Mouse (Mus musculus): Measurements from ENCODE around the gene Nudt9. TPM values are rescaled to one million over a fixed set of nuclear protein-coding genes. Genes with fewer than 3 reads are reported as not detected.
"Not testable (repeated sequence)": the region's sequence is repeated elsewhere in the genome, so short reads cannot be mapped to it uniquely, and the experiment has no call there.

The Nudt9 gene
- 17.9 and 22.9 TPM in 2 replicates for total RNA-seq (2015)
- 31.4 and 34.2 TPM in 2 replicates for total RNA-seq (2017)

DNA sequence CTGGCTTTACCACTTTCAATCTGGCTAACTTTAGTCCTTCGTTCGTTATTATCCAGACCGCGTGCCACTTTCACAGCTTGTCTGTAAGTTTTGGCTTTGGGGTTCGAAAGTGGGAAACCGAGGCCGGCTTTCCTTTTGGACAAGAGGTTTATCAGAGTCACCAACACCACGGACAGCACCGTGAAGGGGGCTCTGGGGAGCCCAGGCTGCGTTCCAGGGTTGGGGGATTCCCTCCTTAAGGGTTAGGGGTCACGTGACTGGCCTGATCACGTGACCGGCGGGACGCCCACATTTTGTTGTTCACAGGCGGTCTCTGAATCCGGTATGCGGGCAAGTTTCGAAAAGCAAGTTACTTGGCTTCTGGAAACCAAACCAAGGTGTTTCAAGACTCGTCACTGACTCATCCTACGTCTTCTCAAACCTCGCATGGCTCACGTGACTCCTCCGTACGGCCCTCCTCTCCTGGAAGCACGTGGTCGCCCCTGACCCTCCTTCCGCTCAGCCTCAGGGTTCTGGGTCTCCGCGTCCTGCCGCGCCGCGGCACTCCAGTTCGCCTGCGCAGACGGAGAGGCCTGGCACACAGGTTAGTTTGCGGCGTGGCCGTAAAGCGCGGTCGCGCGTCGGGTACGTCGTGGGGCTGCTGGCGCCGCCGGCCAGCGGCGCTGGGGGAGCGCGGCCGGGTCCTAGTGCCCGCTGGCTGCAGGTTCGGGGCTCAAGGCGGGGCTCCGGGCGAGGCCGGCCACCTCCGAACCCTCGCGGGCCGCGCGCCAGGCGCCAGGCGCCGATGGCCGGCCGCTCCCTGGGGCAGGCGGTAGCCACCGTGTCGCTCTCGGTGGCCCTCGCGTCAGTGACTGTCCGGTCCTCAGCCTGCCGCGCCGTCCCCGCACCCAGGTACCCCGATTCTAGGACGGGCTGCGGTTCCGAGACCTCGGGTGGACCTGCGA is at the start of gene Nudt9:
Gene Nudt9, plus strand, starts transcription at position 51 of the 944 bp plus-strand sequence.
- peak; percentile 93 for ATAC-seq (ENCODE audit: poor library complexity, severe bottlenecking)

DNA sequence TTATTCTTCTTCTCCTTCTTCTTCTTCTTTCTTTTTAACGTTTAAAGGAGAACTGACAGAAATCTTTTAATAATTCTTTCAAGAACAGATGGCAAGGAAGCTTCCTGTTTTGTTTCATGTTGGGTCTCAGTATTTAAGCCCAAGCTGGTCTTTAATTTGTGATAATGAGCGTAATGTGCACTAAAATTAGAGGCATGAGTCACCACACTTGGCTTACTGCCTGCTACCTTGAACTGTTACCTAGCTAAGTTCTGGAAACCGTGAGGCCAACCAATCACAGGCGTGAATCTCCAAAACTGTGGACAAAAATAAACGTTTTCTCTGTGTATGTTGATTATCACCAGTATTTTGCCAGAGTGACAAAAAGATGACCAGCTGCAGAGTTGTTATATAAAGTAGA is 47.4 kb upstream of the Nudt9 start:
- no peak for ATAC-seq (ENCODE audit: poor library complexity, severe bottlenecking)

DNA sequence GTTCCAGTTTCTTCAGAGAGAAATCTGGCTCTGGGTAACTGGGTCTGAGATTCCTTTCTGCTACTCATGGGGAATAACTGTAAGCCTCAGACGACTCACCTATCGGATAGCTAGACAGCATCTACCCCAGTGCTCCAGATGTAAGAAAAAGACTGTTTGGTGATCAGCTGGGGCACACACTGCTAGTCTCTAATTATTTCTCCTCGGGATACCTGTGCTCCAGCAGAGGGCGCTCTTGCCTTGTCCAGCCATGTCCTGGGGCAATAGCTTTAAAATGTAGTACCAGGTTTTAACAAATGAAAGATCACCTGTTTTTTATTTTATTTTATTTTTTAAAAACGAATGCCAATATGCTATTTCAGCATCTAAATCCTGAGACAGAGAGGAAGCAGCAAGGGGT is 46.4 kb upstream of the Nudt9 start:
- peak; percentile 89 for ATAC-seq (ENCODE audit: poor library complexity, severe bottlenecking)

DNA sequence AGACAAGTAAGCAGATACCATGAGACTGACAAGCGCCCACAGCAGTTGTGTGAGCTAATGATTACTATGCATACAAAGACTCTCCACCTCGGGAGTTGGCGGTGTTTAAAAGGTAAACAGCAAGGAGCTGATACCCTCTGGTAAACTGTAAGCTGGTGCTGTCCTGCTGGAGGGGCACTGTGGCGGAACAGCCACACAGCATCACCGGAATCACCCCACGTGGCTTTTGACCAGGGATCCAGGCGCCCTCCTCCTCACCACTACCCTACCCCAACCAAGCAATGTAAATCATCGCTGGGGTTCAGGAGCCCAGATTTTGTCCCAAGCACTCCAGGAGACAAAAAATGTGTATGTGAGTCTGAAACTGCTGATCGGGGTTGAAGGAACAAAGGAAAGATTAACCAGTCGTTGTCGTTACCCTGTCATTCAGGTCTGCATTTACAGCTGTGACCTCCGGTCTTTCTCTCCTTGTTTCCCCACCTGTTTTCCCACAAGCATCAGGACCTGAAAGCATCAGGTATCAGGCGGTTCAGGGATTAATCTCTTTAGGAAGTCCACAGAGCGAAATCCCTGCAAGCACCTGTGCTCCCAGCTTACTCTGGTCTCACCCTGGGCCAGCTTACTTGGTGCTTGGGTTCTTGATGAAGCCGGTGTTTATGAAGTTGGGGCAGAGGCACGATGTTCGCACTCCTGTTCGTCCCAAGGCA is 43.4 kb upstream of the Nudt9 start:
- no peak for ATAC-seq (ENCODE audit: poor library complexity, severe bottlenecking)

DNA sequence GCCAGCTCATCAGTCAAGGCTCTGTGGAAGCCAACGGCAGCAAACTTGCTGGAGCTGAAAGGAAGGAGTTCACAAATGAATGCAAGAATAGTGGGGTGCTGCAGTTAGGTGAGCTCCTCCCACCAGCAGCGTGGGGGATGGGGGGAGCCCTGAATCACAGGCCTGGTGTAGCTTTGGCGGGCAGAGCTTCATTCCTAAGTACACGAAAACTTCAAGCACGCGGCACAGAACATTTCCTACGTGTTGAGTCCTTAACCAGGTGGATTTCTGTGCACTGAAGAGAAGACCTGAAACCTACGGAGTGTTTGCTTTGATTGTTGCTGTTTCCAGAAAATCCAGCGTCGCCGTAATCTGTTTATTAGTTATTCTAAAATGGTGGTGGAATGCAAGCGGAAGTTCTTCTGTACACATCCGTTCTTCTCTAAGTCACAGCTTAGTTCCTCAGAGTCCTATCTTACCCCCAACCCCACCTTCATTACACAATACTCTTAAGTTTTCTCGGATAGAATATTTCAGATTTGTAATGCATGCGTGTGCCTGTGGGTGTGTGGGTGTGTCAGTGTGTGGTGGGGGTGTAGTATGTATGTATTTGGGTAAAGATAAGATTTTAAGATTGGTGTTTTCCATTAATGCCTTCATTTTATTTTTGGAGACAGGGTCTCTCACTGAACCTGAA is 42.7 kb upstream of the Nudt9 start:
- ATAC-seq (ENCODE audit: poor library complexity, severe bottlenecking), result no peak

DNA sequence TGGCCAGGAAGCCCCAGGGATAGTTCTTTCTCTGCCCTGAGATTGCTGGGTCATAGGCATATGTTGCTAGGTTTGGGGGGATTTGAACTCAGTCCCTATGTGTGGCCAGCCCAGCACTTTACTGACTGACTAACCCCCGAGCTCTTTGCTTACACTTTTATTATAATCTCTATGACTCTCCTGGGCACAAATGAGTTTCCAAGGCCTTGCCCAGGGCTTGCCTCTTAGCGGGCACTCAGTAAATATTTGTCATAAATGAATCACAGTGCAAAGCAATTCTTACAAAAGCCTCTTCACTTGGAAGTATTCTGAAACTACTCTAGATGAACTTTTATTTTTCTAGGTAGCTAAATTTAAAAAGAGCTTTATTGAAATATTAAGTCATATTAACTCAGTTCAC is 42.2 kb upstream of the Nudt9 start:
- no peak for ATAC-seq (ENCODE audit: poor library complexity, severe bottlenecking)

DNA sequence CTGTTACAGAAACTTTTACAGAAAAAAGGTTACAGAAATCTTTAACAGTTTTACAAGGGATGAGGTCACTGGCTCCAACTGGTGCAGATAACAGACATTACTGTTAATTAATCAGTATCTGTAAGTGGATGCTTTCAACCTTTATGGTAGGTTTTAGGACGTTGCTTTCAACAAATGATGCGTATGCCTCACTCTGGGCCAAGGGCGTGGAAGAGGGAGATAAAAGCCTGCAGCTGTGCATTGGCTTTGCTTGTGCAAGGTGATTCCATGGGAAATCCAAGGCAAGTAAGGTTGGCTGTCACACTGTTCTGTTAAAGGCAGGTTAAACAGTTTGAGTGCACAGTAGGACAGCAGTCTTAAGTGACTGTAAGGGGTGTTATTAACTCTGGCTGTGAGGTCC is 39.3 kb upstream of the Nudt9 start:
- ATAC-seq (ENCODE audit: poor library complexity, severe bottlenecking), result no peak

DNA sequence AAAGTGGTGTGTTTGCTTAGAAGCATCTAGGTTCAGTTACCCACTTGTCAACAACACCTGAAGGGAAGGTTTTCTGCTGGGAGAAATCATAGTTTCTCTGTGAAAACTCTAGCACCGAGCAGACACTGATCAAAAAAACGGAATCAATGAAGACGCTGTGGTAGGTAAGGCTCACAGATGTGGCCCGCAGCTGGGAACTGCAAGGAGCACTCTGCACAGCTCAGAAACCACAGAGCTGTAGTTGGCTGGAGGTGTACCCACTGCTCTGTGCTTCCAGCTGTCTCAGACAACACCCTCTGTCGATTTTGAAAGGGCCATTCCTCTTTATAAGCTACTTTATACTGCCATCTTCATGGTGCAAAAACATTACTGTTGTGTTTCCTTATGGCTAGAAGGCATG is 38.3 kb upstream of the Nudt9 start:
- ATAC-seq (ENCODE audit: poor library complexity, severe bottlenecking), result no peak

DNA sequence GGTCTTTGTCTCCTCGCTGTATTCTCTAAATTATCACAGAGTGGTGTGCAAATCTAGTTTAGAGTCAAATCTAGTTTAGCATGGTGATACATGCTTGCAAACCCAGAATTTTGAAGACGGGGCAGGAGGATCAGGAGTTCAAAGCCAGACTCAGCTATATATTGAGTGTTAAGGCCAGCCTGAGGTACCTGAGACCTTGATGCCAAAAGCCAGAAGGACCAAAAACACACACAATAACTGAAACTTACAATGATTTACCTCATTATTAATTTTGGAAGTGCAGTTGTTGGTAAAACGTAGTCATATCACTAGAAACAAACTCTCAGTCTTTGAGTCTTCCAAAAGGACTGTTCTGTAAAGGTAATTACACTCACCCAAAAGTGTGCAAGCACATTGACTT is 36.7 kb upstream of the Nudt9 start:
- no peak for ATAC-seq (ENCODE audit: poor library complexity, severe bottlenecking)

DNA sequence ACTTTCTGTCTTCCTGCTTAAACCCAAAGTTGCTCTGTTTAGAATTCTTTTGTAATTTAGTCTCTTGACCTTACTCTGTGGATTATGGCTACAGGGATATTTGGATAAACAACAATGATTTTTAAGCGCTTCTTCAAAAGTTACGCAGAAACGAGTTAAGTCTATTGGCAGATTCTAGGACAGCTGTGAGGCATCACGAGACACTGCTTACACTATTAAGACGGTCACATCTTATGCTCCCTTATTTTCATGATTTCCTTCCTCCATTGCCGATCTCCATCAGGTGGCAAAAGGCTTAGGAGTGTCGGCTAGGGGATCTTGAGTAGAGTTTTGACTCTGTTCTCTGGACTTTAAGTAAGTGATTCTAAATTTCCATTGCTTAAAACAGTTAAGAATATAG is 35.8 kb upstream of the Nudt9 start:
- no peak for ATAC-seq (ENCODE audit: poor library complexity, severe bottlenecking)

DNA sequence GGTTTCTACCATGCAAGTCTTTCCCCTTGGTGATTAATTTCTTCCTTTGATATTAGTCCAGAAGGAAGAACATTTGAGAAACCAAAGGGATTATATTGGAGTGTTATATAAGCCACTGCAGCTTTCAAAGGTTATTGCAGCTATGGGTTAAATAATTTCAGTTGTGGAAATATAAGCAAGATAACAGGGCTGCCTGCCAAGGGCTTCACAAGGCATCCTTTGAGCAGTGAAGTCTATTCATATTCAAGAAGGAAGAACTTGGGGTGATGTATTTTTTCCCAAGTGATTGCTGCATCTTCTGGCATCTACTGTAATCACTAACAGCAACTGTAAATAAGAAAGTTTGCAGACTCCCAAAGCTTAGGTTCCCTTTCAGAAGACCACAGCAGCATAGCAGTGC is 34.7 kb upstream of the Nudt9 start:
- ATAC-seq (ENCODE audit: poor library complexity, severe bottlenecking), result no peak

DNA sequence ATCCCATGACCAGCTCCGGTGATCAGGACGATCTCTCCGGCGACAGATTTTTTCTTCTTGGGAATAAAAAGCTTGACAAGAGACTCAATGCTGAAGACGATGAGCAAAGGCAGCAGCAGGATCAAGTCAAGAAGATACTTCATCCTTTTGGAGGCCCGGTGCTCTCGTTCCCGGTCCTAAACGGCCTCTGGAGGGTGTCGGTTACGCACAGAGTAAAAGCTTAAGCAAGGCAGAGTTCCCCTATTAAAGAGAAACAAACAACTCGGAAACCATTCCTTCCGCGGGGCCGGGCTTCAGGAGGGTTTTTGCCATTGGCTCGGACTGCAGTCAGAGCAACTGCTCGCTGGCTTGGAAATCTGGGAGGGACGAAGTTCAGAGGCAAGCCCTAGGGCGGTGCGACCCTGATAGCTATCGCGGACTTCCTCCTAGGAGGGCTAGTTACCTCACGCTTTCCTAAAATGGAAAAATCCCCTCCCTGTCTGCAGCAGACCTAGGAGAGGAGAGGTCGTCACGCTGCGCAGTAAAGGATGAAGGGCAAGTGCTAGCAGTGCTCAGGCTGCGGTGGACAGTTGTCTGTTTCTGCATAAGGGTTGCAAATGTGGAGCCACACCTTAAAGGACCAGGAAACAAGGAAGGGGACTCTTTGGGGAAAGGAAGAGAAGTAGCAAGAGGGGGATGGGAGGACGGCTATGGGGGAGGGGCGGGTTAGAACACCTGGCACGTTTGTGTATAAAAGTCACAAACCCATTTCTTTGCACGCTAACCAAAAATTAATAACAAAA is 24.3 kb upstream of the Nudt9 start, which contains the start of gene Hsd17b11:
Gene Hsd17b11, minus strand, starts transcription at position 323 of the 782 bp plus-strand sequence.
- ATAC-seq (ENCODE audit: poor library complexity, severe bottlenecking), result peak; percentile 74

DNA sequence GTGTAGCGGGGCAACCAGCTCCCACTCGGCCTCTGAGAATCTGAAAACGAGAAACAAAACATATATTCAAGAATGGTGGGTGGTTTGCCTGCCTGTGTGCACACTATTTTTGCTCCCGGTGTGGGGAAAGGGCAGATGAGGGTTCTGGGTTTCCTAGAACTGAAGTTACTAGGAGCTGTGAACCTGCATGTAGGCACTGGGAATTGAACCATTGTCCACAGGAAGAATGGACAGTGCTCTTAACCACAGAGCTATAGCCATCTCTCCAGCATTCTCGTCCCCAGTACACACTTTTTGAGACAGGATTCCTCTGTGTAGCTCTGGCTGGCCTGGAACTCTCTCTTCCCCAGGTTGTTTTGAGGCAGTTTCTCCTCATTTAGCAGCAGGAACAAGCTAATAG is 23.5 kb upstream of the Nudt9 start:
- no peak for ATAC-seq (ENCODE audit: poor library complexity, severe bottlenecking)

DNA sequence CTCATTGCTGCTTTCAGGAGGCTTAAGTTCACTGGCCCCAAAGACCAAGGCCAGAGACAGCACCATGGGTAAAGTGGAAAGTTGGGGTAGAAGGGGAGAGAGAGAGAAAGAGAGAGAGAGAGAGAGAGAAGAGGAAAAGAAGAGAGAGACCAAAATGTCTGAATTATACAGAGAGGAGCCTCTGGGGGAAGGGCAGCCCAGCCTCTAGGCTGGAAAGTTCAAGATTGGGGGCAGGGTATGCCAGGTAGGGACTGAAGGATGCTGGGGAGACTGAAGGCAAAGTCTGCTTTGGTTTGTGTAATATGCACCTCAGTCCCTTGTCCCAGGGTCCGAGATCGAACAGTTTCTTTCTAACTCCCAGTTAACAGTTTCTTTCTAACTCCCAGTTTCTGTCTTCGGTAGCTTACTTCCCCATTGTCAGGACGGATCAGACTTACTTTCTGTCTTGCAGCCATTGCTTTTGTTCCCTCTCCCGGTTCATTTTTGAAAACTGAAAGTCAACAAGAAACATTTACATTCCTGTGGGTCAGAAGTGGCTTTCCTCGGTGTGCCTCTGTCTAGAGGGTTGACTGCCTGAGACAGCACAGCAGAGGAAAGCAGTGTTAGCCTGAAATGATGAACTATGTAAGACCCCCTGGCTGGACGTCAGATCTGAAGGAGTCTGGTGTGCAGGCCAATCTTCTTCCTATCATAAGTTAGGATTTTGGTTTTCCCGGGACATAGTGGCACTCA is 22.7 kb upstream of the Nudt9 start:
- ATAC-seq (ENCODE audit: poor library complexity, severe bottlenecking), result peak; percentile 29

DNA sequence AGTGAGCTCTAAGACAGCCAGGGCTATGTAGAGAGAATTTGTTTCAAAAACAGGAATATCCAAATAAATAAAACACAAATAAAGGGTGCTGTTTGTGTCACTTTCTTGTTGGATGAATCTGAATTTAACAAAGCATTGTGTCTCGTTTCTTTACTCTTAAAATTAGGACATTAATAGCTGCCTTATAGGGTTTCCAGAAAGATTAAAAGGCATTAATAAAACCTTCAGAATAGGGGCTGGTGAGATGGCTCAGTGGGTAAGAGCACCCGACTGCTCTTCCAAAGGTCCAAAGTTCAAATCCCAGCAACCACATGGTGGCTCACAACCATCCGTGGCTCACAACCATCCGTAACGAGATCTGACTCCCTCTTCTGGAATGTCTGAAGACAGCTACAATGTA is 21.9 kb upstream of the Nudt9 start:
- ATAC-seq (ENCODE audit: poor library complexity, severe bottlenecking), result not testable (repeated sequence)

DNA sequence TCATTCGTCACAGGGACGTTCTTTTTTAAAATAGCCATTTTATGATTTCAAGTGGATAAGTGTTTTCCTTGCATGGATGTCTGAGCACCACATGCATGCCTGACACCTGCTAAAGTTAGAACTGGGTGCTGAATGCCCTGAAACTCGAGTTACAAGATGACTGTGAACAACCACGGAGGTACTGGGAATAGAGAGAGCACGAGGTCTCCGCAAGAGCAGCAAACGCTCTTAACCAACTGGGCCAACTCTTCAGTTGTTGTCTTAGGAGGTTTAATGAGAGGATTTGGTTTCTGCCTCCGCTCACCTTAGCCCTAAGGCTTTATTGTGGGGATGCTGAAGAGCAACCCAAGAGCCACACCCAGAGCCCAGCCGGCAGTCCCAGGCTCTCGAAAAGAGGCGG is 21.3 kb upstream of the Nudt9 start:
- ATAC-seq (ENCODE audit: poor library complexity, severe bottlenecking), result no peak

DNA sequence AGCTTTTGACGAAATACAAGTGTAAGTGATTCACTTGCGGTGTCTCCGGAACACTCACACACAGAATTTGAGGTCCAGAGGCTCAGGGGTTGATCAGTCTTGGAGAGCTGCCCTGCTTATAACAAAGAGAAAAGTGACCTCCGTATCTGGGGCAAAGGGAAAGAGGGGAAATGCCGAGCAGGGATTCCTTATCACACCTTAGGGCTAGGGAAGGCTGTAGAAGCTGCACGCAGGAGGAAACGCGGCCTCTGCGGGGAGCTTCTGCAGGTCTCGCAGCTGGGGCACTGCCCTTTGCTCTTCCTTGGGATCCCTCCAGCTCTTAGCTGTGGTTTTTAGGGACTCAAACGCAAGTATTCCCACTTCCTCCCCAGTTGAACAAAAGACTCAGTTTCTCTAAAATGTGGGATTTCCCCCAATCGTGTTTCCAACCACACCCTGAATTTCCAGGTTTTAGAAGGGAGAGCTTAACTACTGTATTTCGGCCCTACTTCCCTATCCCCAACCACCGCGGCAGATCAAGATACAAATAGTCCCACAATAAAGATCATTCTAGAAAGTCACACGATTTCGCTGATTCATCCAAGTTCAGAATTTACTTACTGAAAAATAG is 20.8 kb upstream of the Nudt9 start:
- ATAC-seq (ENCODE audit: poor library complexity, severe bottlenecking), result no peak

DNA sequence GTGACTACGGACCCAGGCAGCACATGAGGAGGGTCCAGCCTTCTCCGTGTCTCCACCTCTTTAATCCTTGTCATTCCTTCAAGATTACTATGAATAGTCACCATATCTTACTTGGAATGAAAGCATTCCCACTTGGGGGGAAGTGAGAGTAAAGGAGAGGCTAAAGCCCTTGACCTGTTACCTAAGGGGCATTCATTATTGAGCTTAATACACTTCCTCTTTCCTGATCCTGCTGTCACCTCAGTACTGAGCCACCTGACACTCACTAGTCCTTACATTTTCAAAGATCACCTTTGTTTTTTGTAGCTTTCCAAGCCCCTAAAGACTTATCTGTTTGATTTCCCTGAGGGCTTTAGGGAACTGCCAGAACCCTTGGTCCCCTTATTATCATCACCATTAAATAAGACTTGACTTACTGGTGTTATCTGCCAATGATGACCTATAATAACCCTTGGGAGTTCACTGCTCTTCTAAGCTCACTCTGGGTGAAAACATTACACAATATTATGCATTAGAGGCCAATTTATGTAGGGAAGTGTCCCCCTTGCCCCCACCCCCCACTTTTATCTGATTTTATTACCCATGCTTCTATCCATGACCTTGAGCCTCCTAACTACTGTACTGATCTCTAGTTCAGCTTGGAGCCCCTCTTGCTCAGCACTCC is 13.5 kb upstream of the Nudt9 start:
- peak; percentile 81 for ATAC-seq (ENCODE audit: poor library complexity, severe bottlenecking)

DNA sequence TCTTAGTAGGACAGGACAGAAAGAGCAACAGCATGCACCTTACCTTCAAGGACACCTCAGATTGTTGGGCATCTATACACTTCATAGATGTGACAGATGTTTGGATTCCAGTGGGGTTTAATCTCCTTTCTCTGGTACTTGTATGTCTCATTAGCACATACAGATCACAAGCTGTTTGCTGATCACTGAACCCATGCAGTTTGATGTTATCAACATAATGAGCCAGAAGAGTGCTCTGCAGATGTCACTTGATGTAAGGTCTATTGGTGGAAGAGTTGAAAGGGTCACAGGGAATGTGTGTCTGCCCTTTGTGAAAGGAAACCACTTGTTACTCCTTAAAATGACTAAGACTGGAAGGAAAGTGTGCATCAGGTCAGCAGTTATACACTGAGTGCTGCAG is 11.0 kb upstream of the Nudt9 start:
- no peak for ATAC-seq (ENCODE audit: poor library complexity, severe bottlenecking)

Data from megakaryocyte, adult 5-6 weeks (primary cell).